Mouse (Mus musculus) midbrain, embryonic 10.5 days (tissue): ENCODE measurements around the gene Lrmda. TPM values are rescaled to one million over a fixed set of nuclear protein-coding genes. Genes with fewer than 3 reads are reported as not detected.

Experiments used
- DNase-seq: peaks from one replicate; pipeline ENCODE4 v3.0.0-alpha.2; 2017; ENCODE audit warnings: low spot score
- H3K27ac ChIP-seq: fragments of 300-500 bp; sonication (generic); replicated peaks from 2 replicates; pipeline ENCODE4 v1.5.1; 2016; ENCODE audit warnings: mild to moderate bottlenecking
- H3K27me3 ChIP-seq: fragments of 300-500 bp; sonication (generic); 2 replicates; pipeline ENCODE4 v1.6.1; 2016; ENCODE audit warnings: low read depth, mild to moderate bottlenecking; ENCODE audit not compliant: poor library complexity, severe bottlenecking
- H3K36me3 ChIP-seq: fragments of 300-500 bp; sonication (generic); 2 replicates; pipeline ENCODE4 v1.6.1; 2016; ENCODE audit warnings: mild to moderate bottlenecking, moderate library complexity
- H3K4me1 ChIP-seq: fragments of 300-500 bp; sonication (generic); 2 replicates; pipeline ENCODE4 v1.6.1; 2016
- H3K4me3 ChIP-seq: fragments of 300-500 bp; sonication (generic); 2 replicates; pipeline ENCODE4 v1.5.1; 2016; ENCODE audit warnings: mild to moderate bottlenecking, moderate library complexity
- H3K9me3 ChIP-seq: fragments of 300-500 bp; sonication (generic); replicated peaks from 2 replicates; pipeline ENCODE4 v1.6.1; 2016; ENCODE audit warnings: mild to moderate bottlenecking
- WGBS: fragments of 180-500 bp; shearing (Covaris S2); methylation state at CpG from one replicate; pipeline ENCODE4 v1.1.7; 2016; 5-methylcytosine and 5-hydroxymethylcytosine counted together
- polyA plus RNA-seq: library from polyadenylated mRNA; unstranded; fragments of >200 nt; fragmentation: Nextera tagmentation; extraction: Ambion mirVana; gene quantifications from 2 replicates; pipeline ENCODE4 v1.2.1, GENCODE M21; 2016

Lrmda gene
- polyA plus RNA-seq, 1 experiment from 2014 or later = 0.38 TPM

DNA sequence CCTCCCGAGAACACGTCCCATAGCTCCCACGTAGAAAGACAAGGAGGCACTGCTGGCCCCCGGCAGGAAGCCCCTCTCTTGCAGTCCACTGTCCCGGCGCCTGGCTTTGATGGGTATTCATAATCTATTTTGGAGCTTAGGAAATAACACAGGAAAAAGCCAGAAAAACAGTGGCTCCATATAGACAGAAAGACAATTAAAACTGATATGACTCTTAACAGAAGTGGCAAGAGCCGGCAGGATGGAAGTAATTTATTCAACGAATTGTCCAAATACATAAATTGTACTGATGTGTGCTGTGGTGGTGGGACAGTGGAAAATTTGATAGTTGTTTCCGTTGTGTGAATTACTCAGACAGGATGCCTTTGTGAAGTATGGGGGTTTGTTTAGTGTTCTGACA, 250.3 kb downstream of the Lrmda start:
- H3K27ac ChIP-seq = no peak overlapping the region
- 86% methylated on average over 9 of the region's 9 CpGs for WGBS
- DNase-seq = no peak
- no peaks in the 10 kb centered on the region for H3K27me3 ChIP-seq
- H3K9me3 ChIP-seq = no peaks in the 10 kb centered on the region
- no peak overlapping the region for H3K4me3 ChIP-seq
- no peaks in the 10 kb centered on the region for H3K36me3 ChIP-seq
- peaks cover 6% of the 10 kb centered on the region; the same call in 1 of the 2 replicates for H3K4me1 ChIP-seq

DNA sequence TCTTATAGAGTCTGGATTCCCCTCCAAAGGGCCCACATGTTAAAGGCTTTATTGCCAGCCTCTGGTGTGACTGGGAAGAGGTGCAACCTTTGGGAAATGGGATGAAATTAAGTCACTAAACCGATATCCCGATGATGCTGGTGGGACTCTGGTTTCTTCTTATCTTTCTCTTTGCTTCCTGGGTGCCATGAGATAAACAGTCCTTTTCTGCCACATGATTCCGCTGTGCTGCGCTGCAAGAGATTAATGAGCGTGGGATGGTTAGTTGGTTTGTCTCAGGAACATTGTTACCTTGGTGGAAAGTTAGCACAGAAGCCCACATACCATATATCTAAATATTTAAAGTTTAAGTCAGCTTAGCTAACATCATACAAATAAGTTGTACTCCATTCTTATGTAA, 258.5 kb downstream of the Lrmda start:
- H3K9me3 ChIP-seq = no peaks in the 10 kb centered on the region
- no peak overlapping the region for H3K27ac ChIP-seq
- DNase-seq = no peak
- 88% methylated on average over 5 of the region's 5 CpGs for WGBS
- peaks cover 10% of the 10 kb centered on the region for H3K4me1 ChIP-seq
- no peaks in the 10 kb centered on the region for H3K36me3 ChIP-seq
- peaks cover 47% of the 10 kb centered on the region for H3K27me3 ChIP-seq
- H3K4me3 ChIP-seq = no peak overlapping the region

DNA sequence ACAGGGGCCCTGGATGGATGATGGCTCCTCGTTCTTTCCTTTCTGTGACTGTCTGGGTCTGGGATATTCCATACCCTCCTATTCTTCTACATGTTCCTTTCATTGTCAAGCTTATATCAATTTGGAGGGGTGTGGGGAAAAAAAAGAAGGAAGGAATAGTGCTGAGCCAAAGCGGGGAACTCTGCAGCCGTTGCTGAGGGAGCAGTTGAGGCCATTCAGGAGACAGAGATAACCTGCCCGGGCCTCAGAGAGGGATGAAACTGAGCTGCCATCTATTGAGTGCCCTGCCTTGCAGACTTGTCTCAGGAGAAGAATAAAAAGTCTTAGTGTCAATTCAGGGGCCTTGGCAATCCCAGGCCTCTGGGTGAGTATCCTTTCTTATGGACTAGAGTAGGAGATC, 260.1 kb downstream of the Lrmda start:
- no peak overlapping the region for H3K4me3 ChIP-seq
- peaks cover 21% of the 10 kb centered on the region for H3K4me1 ChIP-seq
- H3K9me3 ChIP-seq = no peaks in the 10 kb centered on the region
- H3K27me3 ChIP-seq = peaks cover 51% of the 10 kb centered on the region
- no peak overlapping the region for H3K27ac ChIP-seq
- DNase-seq = no peak
- WGBS = 90% methylated on average over 4 of the region's 4 CpGs
- no peaks in the 10 kb centered on the region for H3K36me3 ChIP-seq

DNA sequence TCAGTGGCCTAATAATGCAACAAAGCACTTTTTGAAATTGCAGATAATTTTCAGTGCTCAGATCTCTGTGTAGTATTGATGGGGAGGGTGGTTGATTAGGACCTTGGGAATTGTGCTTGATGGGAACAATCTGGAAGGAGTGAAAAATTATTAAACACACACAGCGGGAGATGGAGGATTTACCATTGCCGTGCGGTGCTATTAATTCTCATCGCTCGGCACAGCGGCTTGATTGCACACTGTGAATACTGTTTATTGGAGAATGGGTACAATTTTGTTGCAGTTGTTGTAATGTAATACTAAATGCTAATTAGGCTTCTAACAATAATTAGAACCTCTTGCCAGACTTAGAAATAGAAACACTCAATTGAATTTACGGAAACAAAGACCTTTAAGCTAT, 262.1 kb downstream of the Lrmda start:
- H3K4me3 ChIP-seq = no peak overlapping the region
- 84% methylated on average over 7 of the region's 7 CpGs for WGBS
- no peak overlapping the region for H3K27ac ChIP-seq
- no peak for DNase-seq
- no peaks in the 10 kb centered on the region for H3K9me3 ChIP-seq
- H3K36me3 ChIP-seq = no peaks in the 10 kb centered on the region
- peaks cover 68% of the 10 kb centered on the region for H3K27me3 ChIP-seq
- H3K4me1 ChIP-seq = peaks cover 24% of the 10 kb centered on the region

DNA sequence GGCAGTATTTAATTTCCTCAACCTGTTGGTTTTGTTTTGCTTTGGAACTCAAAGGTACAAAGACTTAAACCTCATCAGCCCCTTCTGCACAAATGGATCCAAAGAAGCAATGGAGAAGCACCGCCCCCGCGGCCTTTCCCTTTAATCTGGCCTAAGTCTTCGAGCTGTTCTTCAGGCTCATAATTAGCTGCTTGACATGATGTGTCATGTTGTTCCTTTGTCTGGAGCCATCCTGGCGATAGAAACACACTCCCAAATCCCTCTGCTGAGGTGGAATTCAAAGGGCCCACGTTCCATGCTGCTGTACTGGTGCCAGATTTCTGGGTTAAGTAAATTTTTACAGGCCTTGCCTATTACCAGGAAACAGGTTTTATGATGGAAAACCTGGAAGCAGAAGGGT, 263.3 kb downstream of the Lrmda start:
- DNase-seq = peak; percentile 39
- Histone ChIP-seq H3K36me3 (no peaks in the 10 kb centered on the region), H3K4me1 (peaks cover 34% of the 10 kb centered on the region), H3K4me3 (no peak overlapping the region), H3K27ac (no peak overlapping the region), H3K27me3 (peaks cover 79% of the 10 kb centered on the region), H3K9me3 (no peaks in the 10 kb centered on the region)
- 27% methylated on average over 6 of the region's 6 CpGs for WGBS

DNA sequence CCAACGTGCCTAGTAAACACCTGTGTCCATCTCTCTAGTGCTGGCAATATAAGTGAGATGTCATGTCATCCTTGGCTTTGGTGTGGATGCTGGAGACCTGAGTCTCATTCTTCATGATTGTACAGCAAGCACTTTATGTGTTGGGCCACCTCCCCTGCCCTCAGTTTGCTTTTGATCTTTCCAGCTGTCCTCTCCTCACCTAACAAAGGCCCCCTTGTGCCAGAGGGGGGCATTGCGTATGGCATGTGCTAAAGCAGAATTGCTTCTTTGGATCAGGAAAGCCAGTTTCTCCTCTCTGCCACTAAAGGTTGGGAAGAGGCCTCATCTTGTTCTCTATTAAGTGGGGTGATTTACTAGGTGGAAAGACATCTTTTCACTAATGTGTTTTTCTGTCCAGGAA, 264.2 kb downstream of the Lrmda start:
- WGBS = 67% methylated on average over 2 of the region's 2 CpGs
- Histone ChIP-seq H3K4me1 (peaks cover 41% of the 10 kb centered on the region), H3K36me3 (no peaks in the 10 kb centered on the region), H3K27ac (no peak overlapping the region), H3K27me3 (peaks cover 82% of the 10 kb centered on the region), H3K4me3 (no peak overlapping the region), H3K9me3 (no peaks in the 10 kb centered on the region)
- DNase-seq = peak; percentile 39

DNA sequence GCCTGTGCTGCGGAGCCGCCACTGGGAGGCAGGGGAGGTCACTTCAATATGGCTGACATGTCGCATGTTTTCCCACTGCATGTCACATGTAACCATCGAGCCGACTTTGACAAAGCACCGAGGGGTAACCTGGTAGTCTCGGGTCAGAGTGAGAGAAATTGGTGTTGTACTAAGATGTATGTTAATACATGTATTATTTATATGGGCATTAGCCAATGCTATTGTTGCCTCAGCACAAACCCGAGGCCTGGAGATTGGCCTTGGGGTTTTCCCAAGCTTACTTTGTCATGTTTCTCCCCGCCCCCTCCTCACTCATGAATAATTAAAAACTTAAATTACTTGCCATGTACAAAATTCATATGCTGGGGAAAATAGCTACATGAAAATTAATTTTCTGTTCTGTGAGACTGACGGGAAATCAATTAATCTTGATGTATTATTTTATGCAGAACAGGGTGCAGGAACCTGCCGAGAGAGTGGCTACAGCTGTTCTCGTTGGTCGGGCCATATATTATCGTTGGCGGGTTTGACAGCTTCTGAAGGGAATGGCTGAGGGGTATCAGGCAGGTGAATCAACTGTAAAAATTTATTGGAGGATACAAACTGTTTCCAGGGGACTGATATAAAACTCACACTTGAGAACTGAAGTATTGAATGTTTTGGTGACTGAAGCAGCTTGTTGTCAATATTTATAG, 265.5 kb downstream of the Lrmda start:
- DNase-seq = no peak
- peaks cover 41% of the 10 kb centered on the region for H3K4me1 ChIP-seq
- no peak overlapping the region for H3K27ac ChIP-seq
- H3K4me3 ChIP-seq = no peak overlapping the region
- H3K36me3 ChIP-seq = no peaks in the 10 kb centered on the region
- peaks cover 77% of the 10 kb centered on the region for H3K27me3 ChIP-seq
- H3K9me3 ChIP-seq = no peaks in the 10 kb centered on the region
- WGBS = 90% methylated on average over 15 of the region's 15 CpGs

DNA sequence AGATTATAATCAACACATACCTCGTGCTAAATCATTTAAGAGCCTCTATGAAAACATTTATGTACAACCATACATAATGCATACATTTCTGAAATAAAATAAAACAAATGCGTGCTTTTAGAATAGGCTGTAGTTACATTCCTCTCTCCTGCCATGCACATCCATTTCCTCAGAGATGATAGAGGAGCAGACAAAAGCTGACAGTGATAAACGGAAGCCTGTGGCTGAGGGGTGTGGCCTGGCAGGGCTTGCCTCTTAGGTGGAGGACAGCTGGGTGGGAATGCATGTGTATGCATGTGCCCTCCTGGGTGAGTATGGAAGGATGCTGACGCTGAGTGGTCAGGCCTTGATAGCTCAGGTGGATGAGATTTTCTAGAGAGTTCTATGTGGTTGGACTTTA, 266.3 kb downstream of the Lrmda start:
- WGBS = 81% methylated on average over 4 of the region's 4 CpGs
- peaks cover 75% of the 10 kb centered on the region for H3K27me3 ChIP-seq
- H3K4me1 ChIP-seq = peaks cover 41% of the 10 kb centered on the region
- no peak overlapping the region for H3K27ac ChIP-seq
- H3K4me3 ChIP-seq = no peak overlapping the region
- DNase-seq = no peak
- H3K36me3 ChIP-seq = no peaks in the 10 kb centered on the region
- no peaks in the 10 kb centered on the region for H3K9me3 ChIP-seq

DNA sequence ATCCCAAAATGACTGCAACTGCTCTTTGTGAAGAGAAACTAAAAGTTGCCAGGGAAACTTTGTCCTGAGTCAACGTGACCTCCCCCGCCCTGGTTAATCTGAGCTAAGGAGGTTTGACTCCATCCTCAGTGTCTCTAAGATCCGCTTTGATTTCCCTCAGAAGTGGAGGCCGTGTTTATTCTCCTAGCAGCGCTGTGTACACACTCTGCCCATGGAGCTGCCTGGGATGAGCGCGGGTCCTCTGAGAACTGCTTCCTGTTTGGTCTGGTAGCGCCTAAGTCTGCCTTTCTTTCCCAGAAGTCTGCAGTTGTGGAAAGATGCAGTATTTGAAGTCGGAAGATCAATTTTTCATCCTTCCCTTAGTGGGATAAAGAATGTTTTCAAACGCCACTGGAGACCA, 268.7 kb downstream of the Lrmda start:
- Histone ChIP-seq H3K27ac (peak overlapping the region; percentile 38; the same call in 1 of the 2 replicates), H3K4me1 (peaks cover 31% of the 10 kb centered on the region), H3K36me3 (no peaks in the 10 kb centered on the region), H3K9me3 (no peaks in the 10 kb centered on the region), H3K27me3 (peaks cover 53% of the 10 kb centered on the region), H3K4me3 (no peak overlapping the region)
- DNase-seq = peak; percentile 28
- 39% methylated on average over 10 of the region's 10 CpGs for WGBS

DNA sequence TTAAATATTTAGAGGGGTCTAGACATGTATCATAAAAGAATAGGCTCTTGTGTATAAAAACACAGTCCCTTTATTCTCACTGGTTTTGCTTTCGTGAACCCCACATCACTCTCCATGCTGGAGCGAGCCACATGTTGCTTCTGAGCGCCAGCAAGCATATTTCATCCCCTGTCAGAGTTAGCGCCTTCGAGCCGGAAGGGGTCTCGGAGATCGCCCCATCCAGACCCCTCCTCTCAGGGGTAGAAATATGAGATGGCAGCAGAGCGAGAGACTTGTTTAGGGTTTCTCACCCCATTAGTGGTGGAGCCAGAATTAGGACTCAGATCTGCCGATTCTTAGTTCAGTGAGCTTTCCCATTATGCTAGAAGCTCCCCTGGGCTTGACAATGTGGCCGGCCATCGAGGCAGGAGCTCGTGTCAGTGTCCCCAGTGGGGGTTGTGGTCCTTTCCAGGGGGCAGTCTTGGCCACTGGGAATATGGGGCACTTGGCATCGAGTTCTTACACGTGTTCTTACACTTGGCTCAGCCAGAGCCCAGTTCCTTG, 269.9 kb downstream of the Lrmda start:
- DNase-seq = no peak
- 88% methylated on average over 15 of the region's 15 CpGs for WGBS
- H3K4me1 ChIP-seq = peaks cover 22% of the 10 kb centered on the region

DNA sequence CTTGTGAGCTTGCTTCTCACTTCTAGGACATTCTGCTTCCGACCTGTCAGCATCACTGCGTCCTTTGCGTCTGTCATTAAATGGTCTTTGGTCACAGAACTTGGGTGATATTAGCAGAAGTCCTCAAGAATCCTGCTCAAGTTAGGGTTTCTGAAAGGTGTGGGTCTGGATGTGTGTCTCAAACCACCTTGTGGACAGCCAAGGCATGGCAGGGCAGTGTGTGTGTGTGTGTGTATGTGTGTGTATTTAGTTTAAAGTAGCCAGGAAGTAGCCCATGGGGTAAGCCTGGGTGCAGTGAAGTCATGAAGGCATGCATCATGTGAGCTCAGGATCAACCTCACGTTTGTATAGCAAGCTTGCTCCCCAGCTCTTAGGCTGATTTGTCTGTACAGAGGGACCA, 274.9 kb downstream of the Lrmda start:
- Histone ChIP-seq H3K4me3 (no peak overlapping the region), H3K27ac (no peak overlapping the region), H3K27me3 (peaks cover 21% of the 10 kb centered on the region), H3K4me1 (0 out of 2 replicates have a peak, but pooled peaks cover 2% of the 10 kb centered on the region), H3K9me3 (no peaks in the 10 kb centered on the region), H3K36me3 (no peaks in the 10 kb centered on the region)
- 86% methylated on average over 4 of the region's 4 CpGs for WGBS
- no peak for DNase-seq

More for the DNA sequence above, 269.9 kb downstream of the Lrmda start:
- no peaks in the 10 kb centered on the region for H3K9me3 ChIP-seq
- H3K27me3 ChIP-seq = peaks cover 51% of the 10 kb centered on the region
- H3K27ac ChIP-seq = no peak overlapping the region
- no peak overlapping the region for H3K4me3 ChIP-seq
- no peaks in the 10 kb centered on the region for H3K36me3 ChIP-seq

DNA sequence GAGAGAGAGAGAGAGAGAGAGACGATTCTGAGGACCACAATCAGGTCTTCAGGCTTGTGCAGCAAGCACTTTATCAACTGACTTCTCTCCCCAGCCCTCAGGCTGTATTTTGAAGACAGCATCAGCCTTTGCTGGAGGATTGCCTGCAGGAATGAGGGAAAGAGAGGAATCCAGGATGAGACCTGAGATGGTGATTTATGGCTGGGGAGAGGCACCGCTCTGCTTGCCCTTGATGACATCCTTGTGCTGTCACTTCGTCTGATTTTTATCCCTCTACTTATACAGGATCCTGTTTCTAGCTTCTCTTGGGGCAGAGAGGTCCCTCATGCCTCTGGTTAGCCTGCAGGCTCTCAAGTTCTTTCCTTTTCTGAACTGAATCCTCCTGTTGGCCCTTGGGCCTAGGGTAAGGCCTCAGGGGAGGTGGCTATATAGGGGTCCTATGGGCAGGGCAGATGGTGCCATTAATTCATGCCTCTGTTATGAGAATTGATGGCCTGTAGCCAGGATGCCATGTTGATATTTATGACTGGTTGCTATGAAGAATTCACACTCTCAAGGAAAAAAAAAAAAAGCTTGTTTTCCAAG, 277.2 kb downstream of the Lrmda start:
- H3K27me3 ChIP-seq = peaks cover 9% of the 10 kb centered on the region; the same call in 1 of the 2 replicates
- no peak for DNase-seq
- H3K36me3 ChIP-seq = no peaks in the 10 kb centered on the region
- 73% methylated on average over 3 of the region's 3 CpGs for WGBS
- no peak overlapping the region for H3K27ac ChIP-seq
- H3K4me3 ChIP-seq = no peak overlapping the region
- H3K9me3 ChIP-seq = no peaks in the 10 kb centered on the region
- H3K4me1 ChIP-seq = 0 out of 2 replicates have a peak, but pooled peaks cover 2% of the 10 kb centered on the region

DNA sequence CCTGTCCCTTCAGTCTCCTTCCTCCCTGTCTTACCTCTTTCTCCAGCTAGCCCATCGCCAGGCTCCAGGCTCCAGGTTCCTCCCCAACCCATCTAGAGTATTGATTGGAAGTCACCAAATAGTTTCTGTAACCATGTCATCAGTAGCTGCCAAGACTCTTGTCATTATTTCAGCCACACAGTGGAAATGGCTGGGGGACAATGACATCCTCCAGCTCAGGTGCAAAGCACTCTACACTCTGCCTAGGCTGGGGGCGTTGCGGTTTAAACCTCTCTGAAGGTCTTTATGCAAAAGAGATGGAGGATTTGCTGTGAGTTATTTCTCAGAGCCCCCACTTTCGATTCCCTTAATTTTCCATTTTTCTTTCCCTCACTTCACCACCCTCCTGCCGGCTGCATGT, 287.2 kb downstream of the Lrmda start:
- no peak overlapping the region for H3K27ac ChIP-seq
- no peaks in the 10 kb centered on the region for H3K9me3 ChIP-seq
- H3K36me3 ChIP-seq = no peaks in the 10 kb centered on the region
- WGBS = 85% methylated on average over 5 of the region's 5 CpGs
- no peaks in the 10 kb centered on the region for H3K4me1 ChIP-seq
- H3K27me3 ChIP-seq = no peaks in the 10 kb centered on the region
- DNase-seq = no peak
- no peak overlapping the region for H3K4me3 ChIP-seq
